Mouse (Mus musculus): ENCODE results near the gene Mri1.

DNA sequence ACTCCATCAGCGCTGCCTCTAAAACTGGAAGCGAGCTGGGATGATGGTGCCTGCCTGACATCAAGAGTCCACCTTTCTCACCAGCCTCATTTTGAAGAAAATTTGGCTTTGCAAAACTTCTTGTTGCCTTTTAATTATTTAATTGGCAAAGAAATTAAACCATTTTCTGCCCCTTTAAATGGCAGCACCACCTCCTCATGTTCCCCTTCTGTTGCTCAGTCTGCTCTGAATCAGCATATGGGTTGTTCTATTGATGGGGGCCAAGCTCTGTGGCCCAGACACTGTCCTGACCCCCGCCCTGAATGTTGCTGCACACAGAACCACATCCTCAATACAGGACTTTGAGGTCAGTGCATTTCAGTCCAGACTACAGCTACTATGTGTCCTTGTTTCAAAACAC lies 16.8 kb upstream of the Mri1 start:
- no peak for TF ChIP-seq CTCF (conservative IDR thresholded peaks at IDR 0.05; ENCODE audit: low read length)
- TF ChIP-seq POU5F1 (IDR thresholded peaks at IDR 0.05; ENCODE audit: borderline replicate concordance, low read length): no peak

Data from E14TG2a.4 (cell line).